Mouse (Mus musculus): ENCODE data around the gene Zpr1.

GRCm38 (mm10) chr9:46235649-46236048 lies 37.2 kb upstream of the Zpr1 start:
- no peak for TF ChIP-seq CTCF (IDR thresholded peaks at IDR 0.05; ENCODE audit: insufficient read depth, low read length)
- no peak for TF ChIP-seq POLR2A (IDR thresholded peaks at IDR 0.05; ENCODE audit: borderline replicate concordance, extremely low read depth, low read depth, low read length)
